In the genomic region with DNA sequence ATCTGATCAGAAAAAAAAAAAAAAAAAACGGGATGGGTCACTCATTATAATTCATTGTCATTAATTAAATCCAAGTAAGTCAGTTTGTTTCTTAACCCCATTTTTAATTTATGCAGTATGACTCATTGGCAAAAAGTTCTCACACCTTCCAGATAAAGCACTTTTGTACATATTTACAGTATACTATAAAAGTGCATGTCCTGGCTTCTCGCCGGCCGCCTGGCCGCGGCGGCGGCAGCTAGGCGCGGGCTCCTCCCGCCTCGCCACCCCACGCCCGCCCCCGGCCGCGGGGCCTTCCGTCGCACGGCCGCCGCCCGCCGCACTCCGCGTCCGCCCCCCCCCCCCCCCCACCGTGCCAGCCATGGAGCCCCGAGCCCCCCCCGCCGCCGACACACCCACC, we compare ENCODE assay signal across 10 mouse cellular contexts. TPM values are rescaled to one million over a fixed set of nuclear protein-coding genes. Genes with fewer than 3 reads are reported as not detected.
DNase-seq lines count a peak whose midpoint lies in the region; ATAC-seq lines count a peak whose summit lies in the region.
"Had no signal": no experiment of that assay in that cellular context is flagged by ENCODE, and none has a peak within 500 bp of the region (broad histone marks: within the 10 kb centered on the region; RNA-seq: fewer than 3 reads in every experiment).

No protein-coding gene starts in this region.

- no peaks in the 10 kb centered on the region for H3K4me1 ChIP-seq in hindbrain, embryonic 14.5 days (replicated peaks; ENCODE audit: control insufficient read depth, insufficient read depth, low read length)

- peak overlapping the region; percentile 52 for H3K4me2 ChIP-seq in hindbrain, embryonic 14.5 days (replicated peaks)

- H3K27ac ChIP-seq in hindbrain, embryonic 14.5 days, result no peak overlapping the region

- H3K9ac ChIP-seq in hindbrain, embryonic 14.5 days, result peak overlapping the region; percentile 36; the same call in 1 of the 2 replicates

- H3K4me3 ChIP-seq in hindbrain, embryonic 14.5 days (replicated peaks; ENCODE audit: low read length), result peak overlapping the region; percentile 33
- H3K4me3 ChIP-seq: myocyte had no signal

- 10% methylated on average over 27 of the region's 32 CpGs for WGBS in hindbrain, embryonic 14.5 days

- 0 out of 2 replicates have a peak, but pooled peaks have one; percentile 41 for ATAC-seq in frontal cortex, adult (ENCODE audit: low TSS enrichment)
- no peak for ATAC-seq in hindbrain, embryonic 14.5 days (ENCODE audit: low FRiP score)
- peak; percentile 44; the same call in 1 of the 2 replicates for ATAC-seq in megakaryocyte progenitor cell, adult 5-6 weeks (replicated peaks; ENCODE audit: poor library complexity)
- ATAC-seq in activated CD4-positive, CD25-positive, alpha-beta regulatory T cell, adult 4 months, result no peak

- no peaks in the 10 kb centered on the region for H3K36me3 ChIP-seq in hindbrain, embryonic 14.5 days (replicated peaks; ENCODE audit: control insufficient read depth, insufficient read depth)

- no peaks in the 10 kb centered on the region for H3K27me3 ChIP-seq in hindbrain, embryonic 14.5 days (ENCODE audit: control insufficient read depth, insufficient read depth, low read length)

- no peak for DNase-seq in frontal cortex, postnatal 10 days (ENCODE audit: low spot score in 2 of 2)
- peak; percentile 6 for DNase-seq in Muller cell, postnatal 12 days (ENCODE audit: inconsistent ontology term)
- DNase-seq in hindbrain, embryonic 14.5 days (ENCODE audit: low spot score), result no peak
- DNase-seq in left cerebral cortex, adult 18-20 months (ENCODE audit: low spot score in 2 of 2), result no peak
- DNase-seq in ovary, postnatal 36 days (ENCODE audit: low spot score), result no peak
- DNase-seq: gastrocnemius, postnatal 14 days had no signal

- H3K9me3 ChIP-seq in hindbrain, embryonic 14.5 days (ENCODE audit: control insufficient read depth, low read length), result no peaks in the 10 kb centered on the region

RNA-seq across cellular contexts. Expression of gene Gm5141, which starts 27.1 kb away (rescaled TPM):
- polyA plus RNA-seq in hindbrain, embryonic 14.5 days (2014; fragmentation: Nextera tagmentation; extraction: Ambion mirVana), result 8.2 and 10.5 TPM in 2 replicates
- 6.9 and 13.5 TPM in 2 replicates for total RNA-seq in megakaryocyte progenitor cell, adult 5-6 weeks (2015)
- 3.5 and 5.4 TPM in 2 replicates for total RNA-seq in megakaryocyte progenitor cell, adult 5-6 weeks (2017)
- 1 to 10 TPM; 4.1 to 5.8 TPM for total RNA-seq in left cerebral cortex, adult 18-20 months (2021)
- 1 to 10 TPM; 5.9 to 7.8 TPM for polyA plus RNA-seq in activated CD4-positive, CD25-positive, alpha-beta regulatory T cell, adult 4 months (2017; shearing (Covaris generic))

RNA-seq across cellular contexts. Expression of gene Fbp2, which starts 45.5 kb away (rescaled TPM):
- 0.30 and 0.87 TPM in 2 replicates for polyA plus RNA-seq in hindbrain, embryonic 14.5 days (2014; fragmentation: Nextera tagmentation; extraction: Ambion mirVana)
- not detected in 2 replicates for total RNA-seq in megakaryocyte progenitor cell, adult 5-6 weeks (2015)
- not detected in 2 replicates for total RNA-seq in megakaryocyte progenitor cell, adult 5-6 weeks (2017)
- total RNA-seq in left cerebral cortex, adult 18-20 months (2021), result not detected
- not detected for polyA plus RNA-seq in activated CD4-positive, CD25-positive, alpha-beta regulatory T cell, adult 4 months (2017; shearing (Covaris generic))

RNA-seq across cellular contexts. Expression of gene Platr25, which starts 52.2 kb away (rescaled TPM):
- 36.9 and 37.1 TPM in 2 replicates for polyA plus RNA-seq in hindbrain, embryonic 14.5 days (2014; fragmentation: Nextera tagmentation; extraction: Ambion mirVana)
- total RNA-seq in megakaryocyte progenitor cell, adult 5-6 weeks (2015), result 26.6 and 32.6 TPM in 2 replicates
- 39.2 and 46.4 TPM in 2 replicates for total RNA-seq in megakaryocyte progenitor cell, adult 5-6 weeks (2017)
- 10 to 100 TPM; 14.8 to 15.7 TPM for total RNA-seq in left cerebral cortex, adult 18-20 months (2021)
- polyA plus RNA-seq in activated CD4-positive, CD25-positive, alpha-beta regulatory T cell, adult 4 months (2017; shearing (Covaris generic)), result 10 to 100 TPM; 12.9 to 15.3 TPM

Comparison
In these comparisons a context has a peak if more than half of its experiments do, and no peak if none do; other contexts are left out.
1. ATAC-seq: peak in frontal cortex, adult (single experiment) and megakaryocyte progenitor cell, adult 5-6 weeks (single experiment); none in hindbrain, embryonic 14.5 days (single experiment) and activated CD4-positive, CD25-positive, alpha-beta regulatory T cell, adult 4 months (single experiment).